Mouse (Mus musculus): Measurements from ENCODE around the gene Rom1.
"Not testable (repeated sequence)": the region's sequence is repeated elsewhere in the genome, so short reads cannot be mapped to it uniquely, and the experiment has no call there.

The Rom1 gene

DNA sequence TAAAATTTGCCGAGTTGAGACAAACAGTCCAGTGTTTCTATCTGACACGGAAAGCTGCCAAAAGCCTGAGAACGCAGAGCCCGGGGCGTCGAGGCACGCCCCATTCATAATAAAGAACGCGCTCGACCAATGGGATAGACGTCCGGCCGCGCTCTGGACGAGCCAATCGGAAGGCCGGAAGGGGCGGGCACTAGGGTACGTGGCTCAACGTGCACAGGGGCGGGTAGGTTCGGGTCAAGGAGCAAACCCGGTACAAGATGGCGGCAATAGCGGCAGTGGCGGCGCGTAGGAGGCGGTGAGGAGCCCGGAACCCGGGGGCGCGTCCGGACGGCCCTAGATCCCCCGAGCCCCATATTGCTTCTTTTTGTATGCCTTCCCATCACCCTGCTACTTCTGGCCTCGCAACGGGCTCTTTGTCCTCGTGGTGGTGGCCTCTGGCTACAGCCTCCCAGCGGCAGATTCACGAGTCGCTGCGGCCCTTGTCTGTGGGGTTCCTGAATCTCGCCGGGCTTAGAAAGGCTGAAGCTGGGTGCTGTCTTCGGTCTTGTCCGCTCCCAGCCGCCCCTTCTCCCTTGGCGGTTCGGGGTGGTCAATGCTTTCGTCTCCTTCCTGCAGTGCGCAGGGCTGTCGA is 31.2 kb downstream of the Rom1 start, which contains the start of gene Ganab:
Gene Ganab (plus strand): TSS at position 207 of the 631 bp plus-strand sequence.
- DNase-seq (ENCODE audit: low read depth) = peak; percentile 94

DNA sequence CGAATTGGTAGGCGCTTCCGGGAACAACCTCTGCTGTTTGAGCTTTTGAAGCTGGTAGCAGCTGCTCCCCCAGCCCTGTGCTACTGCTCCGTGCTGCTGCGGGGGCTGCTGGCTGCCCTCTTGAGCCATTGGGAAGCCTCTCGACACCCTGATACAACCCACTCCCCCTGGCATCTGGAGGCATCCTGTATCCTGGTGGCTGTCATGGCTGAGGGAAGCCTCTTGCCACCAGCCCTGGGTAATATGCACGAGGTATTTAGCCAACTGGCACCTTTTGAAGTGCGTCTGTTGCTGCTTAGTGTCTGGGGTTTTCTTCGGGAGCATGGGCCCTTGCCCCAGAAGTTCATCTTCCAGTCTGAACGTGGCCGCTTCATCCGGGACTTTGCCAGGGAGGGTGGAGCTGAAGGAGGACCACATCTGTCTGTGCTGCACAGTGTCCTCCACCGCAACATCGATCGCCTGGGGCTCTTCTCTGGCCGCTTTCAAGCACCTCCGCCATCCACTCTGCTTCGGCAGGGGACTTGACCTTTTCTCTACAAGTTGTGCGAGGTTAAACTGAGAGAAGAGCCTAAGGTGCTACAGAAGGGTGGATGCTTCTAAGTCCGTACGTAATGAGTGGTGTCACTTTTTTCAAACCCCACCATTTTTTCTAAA is 31.8 kb downstream of the Rom1 start:
- DNase-seq (ENCODE audit: low read depth) = not testable (repeated sequence)

DNA sequence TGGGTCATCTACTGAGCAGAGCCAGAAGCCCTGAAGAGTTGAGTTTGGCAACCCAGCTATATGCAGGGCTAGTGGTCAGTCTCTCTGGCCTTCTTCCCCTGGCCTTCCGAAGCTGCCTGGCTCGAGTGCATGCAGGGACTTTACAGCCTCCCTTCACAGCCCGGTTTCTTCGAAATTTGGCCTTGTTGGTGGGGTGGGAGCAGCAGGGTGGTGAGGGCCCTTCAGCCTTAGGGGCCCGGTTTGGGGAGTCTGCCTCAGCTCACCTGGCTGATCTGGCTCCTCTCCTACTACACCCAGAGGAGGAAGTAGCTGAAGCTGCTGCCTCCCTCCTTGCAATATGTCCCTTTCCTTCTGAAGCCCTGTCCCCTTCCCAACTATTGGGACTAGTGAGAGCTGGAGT is 32.9 kb downstream of the Rom1 start:
- DNase-seq (ENCODE audit: low read depth) = not testable (repeated sequence)

DNA sequence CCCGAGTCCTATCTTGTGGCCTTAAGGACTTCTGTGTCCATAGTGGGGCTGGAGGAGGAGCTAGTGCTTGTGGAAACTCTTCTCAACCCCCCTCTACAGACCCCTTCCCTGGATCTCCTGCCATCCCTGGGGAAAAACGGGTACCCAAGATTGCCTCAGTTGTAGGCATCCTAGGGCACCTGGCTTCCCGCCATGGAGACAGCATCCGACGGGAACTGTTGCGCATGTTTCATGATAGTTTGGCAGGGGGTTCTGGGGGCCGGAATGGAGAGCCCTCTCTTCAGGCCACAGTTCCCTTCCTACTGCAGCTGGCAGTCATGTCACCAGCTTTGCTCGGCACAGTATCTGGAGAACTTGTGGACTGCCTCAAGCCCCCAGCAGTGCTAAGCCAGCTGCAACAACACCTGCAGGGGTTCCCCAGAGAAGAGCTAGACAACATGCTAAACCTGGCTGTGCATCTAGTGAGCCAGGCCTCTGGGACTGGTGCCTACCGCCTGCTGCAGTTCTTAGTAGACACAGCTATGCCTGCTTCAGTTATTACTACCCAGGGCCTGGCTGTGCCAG is 33.7 kb downstream of the Rom1 start:
- DNase-seq (ENCODE audit: low read depth) = no peak

DNA sequence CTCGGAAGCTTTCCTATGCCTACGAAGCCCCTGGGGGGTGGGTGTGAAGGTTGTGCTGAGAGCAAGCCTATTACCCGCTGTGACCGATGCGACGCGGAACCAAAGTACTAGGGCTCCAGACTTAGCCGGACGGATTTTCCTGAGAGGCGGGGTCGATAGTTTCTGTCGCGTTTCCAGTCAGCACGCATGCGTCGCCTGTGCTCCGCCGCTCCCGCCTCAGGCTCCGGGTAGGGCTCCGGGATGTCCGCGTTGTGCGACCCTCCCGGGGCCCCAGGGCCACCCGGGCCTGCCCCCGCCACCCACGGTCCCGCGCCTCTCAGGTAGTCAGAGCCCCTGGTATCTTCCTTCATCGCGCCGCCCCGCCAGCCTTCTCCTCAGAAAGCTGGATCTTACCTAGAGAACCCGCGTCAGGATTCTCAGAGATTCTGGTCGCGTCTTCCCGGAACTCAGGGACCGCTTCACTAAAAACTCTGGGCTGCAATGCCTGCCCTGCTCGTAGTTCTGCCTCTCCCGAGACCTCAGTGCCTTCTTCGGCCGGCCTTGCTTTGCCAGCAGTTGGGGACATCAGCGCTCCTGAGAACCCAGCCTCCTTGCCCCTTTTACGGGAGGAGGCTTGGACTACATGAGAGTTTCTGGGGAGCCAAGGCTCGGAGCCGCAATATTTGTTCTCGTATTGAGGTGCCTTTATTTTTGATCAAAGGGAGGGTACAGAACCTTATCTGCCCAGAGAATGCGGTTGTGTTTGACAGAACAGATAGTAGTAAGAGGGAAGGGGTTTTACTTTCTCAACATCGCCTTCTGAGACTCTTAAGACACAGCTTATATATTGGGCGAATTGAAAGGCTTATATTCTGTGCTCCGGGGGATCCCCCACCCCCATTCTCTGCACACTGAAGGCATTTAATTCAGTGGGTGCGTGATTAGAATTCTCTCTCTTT is 36.1 kb downstream of the Rom1 start, which contains the start of gene Ints5:
Gene Ints5 (plus strand): TSS at position 177 of the 938 bp plus-strand sequence.
- peak; percentile 87 for DNase-seq (ENCODE audit: low read depth)

DNA sequence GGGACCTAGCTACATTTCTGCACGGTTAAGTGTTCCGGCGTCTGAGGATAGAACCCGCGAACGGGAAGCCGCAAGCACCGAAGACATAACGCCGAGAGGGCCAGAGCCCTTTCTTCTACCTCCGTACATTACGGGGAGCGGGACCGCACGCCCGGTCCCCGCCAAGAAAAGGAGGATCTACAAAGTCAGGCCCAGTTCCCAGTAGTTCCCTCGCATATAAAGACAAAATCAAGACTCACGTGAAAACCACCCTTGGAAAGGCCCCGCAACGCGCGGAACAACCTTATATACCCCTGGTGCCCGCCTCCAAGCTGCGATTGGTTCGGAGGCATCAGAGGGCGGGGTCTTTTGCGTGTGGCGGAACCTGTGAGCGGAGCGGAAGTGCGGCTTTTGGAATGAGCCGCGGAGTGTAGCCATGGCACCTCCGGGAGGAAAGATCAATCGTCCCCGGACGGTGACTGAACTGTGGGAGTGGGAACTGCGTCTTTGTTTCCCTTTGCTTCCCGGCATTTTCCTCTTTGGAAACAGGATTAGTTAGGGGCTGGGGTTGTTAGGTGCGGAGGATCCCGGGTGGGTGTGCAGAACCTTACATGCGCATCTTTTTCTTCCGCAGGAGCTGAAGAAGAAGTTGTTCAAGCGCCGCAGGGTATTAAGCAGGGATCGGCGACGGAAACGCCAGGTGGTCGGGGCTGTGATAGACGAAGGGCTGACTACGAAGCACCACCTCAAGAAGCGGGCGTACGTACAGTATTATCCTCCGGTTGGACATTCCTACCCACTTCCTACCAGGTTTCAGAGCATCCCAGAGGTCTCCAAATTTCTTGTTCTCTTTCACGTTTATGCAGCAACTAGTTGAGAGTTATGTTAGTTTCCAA is 40.4 kb downstream of the Rom1 start, which contains the start of the genes 1810009A15Rik and Gm49416:
Gene 1810009A15Rik (plus strand): TSS at position 343 of the 875 bp plus-strand sequence.
Gene Gm49416 (plus strand): TSS at position 416 of the 875 bp plus-strand sequence.
- peak; percentile 97 for DNase-seq (ENCODE audit: low read depth)

DNA sequence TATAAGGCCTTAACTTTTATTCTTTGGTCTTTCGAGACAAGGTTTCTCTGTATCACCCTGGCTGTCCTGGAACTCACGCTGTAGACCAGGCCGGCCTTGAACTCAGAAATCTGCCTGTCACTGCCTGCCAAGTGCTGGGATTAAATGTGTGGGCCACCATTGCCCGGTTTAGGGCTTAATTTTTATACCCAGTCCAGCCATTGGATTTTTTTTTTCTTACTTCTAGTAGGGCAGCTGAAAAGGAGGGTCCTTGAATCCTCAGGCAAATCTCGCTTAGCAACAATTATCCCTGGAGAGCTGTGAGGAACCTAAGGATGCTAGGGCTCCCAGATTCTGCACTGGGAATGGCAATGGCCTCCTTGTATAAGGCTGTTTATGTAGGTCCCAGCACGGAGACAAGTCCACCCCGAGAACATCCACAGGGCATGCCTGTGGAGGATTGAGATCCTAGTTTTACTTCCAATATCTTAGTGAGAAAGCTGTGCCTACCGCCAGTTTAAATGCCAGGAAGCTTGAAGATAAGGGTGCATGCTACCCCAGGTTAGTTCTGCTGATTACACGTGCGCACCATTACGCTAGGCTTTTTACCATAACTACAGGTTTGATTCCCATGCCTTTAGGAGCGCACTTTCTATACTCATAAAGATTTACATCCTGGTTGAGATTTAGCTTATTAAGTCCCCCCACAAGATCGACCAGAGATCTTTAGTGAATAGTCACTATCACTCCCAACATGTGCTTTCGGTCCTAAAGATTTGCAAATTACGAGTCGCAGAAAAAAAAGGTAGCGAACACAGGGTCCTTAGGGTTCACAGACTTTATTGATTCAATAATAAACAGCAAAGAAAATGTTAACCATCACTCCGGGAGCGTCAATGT is 41.3 kb downstream of the Rom1 start:
- peak; percentile 58 for DNase-seq (ENCODE audit: low read depth)

DNA sequence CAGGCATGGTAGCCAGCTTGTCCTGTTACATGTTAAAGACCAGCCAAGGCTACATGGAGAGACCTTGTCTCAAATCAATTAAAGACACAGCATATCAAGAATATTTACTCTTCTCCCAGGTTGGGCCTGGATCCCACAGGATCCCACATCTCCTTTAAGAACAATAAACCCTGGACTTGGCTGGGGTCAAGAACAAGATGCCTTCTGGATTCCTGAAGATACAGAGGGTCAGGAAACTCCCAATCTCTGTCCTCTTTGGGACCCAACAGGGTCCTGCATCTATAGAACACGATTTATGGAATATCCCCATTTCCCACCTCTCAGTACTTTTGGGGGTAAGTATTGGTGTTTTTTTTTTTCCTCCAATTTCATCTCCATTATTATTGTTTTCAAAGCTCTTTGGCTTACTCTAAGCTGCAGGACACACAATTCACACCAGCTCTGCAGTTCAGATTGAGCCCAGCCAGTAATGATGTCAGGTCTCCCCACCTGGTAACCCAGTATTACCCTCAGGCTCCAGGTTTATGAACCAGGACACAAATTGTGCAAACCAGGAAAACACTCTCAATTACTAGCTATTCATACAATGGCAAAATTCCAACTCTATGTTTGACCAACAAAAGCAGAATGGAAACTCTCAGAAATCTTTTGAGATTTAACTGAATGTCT is 42.1 kb downstream of the Rom1 start:
- peak; percentile 36 for DNase-seq (ENCODE audit: low read depth)

DNA sequence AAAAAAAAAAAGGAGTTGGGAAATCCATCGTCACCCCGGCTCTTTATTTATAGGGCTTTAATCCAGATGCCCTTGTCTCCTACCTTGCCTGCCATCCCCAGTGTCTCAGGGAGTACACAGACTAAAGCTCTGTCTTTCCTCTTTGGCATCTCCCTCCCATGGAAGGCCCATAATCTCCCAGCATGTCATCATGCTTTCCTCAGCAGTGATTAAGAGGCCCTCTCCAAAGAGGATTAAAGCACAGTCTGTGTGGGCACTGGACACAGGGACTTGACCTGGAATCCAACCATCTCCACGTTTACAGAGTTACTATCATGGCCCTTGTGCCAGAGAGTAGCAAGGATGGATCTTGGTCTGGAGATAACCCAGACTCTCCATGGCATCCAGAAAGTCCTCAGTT is 45.5 kb downstream of the Rom1 start, which contains the start of the genes Lbhd1 and Gm49403:
Gene Lbhd1 (plus strand): TSS at position 117 of the 400 bp plus-strand sequence.
Gene Gm49403 (plus strand): TSS at position 315 of the 400 bp plus-strand sequence.
- no peak for DNase-seq (ENCODE audit: low read depth)

DNA sequence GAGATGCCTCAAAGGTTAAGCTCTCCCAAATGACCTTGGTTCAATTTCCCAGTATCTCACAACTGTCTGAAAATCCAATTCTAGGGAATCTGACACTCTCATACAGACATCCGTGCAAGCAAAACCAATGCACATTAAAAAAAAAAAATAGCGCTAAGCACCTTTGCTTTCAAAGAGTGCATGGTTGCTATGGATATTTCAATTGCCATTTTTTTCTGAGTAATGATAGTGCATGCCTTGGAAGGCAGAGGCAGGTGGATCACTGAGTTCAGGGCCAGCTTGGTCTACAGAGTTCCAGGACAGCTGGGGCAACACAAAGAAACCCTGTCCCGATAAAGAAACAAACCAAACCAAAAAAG is 48.1 kb downstream of the Rom1 start:
- no peak for DNase-seq (ENCODE audit: low read depth)

DNA sequence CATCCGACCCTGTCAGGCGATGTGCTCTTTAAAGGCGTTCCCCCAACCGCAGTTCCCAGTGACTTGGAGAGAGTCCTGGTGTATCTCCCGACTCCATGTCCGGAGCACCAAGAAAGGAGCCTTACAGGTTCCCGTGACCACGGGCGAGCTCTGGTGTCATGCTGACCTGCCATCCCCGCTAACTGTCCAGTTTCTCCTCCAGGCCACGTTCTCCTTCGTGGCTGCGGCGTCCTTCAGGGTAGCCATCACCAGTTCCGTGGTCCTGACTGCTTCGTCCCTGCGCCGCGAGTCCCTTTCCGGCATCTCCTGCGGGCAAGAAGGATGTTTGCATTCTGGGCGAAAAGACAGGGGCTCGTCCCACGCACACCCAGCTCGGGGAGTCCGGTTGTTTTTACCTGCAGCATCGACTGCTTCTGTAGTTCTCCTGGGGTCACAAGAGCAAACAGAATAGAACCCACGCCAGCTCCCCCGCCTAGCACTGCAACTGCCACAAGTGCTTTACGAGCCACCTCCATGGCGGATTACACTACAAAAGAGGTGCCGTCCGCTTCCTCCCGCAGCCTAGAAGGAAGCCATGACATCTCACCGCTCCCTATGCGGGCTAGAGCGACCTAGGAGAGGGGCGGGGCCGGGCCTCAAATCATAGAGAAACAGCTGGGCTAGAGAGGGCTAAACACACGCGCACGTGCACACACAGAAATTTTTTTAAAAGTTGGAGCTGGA is 48.7 kb downstream of the Rom1 start, which contains the start of gene Uqcc3:
Gene Uqcc3 (minus strand): TSS at position 613 of the 723 bp plus-strand sequence.
- peak; percentile 93 for DNase-seq (ENCODE audit: low read depth)

Measured in 416B (cell line).